Mouse (Mus musculus) frontal cortex, postnatal 36 days (tissue): ENCODE data around the gene Dpp10.
A peak's percentile ranks its signal among the peaks of the same experiment; 100 is the strongest.

Source experiments
- DNase-seq, 2 experiments: peaks; one replicate each; pipeline ENCODE4 v3.0.0; 2022; ENCODE audit warnings: low spot score in 2 of 2

Dpp10 gene

GRCm38 (mm10) chr1:124044925-124045640 is at the start of gene Dpp10:
Dpp10 (minus strand) TSS chr1:124045559.
- peak in 1 of 2 experiments; percentile 41 for DNase-seq

- no peak for DNase-seq
Measured at GRCm38 (mm10) chr1:124048544-124048943, 3.2 kb upstream of the Dpp10 start.

- DNase-seq = peak; percentile 67 to 69
Measured at GRCm38 (mm10) chr1:124045761-124046300, 472 bp upstream of the Dpp10 start.

DNA sequence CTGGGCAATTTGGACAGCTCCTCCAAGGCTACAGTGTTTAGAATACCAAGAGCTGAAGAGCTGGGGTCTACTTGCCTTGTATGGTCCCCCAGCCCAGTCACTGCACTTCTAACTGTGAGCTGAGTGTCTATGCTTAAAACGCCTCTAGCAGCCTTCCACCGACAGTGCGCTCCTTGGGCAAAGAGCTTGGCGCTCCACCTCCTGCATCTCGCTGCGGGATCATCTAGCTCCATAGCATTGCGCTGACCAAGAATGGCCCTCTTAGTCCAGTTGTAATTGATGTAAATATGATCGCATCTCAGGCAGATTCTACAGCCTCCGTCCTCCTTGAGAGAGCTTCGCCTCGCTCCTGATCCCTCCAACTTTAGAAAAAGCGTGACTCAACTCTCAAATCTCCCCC is 1.2 kb downstream of the Dpp10 start:
- peak in 1 of 2 experiments; percentile 33 for DNase-seq

- DNase-seq = no peak
Measured at GRCm38 (mm10) chr1:124043421-124043820, 1.9 kb downstream of the Dpp10 start.

- peak in 1 of 2 experiments; percentile 64 for DNase-seq
Measured at GRCm38 (mm10) chr1:124041559-124041958, 3.8 kb downstream of the Dpp10 start.

- no peak for DNase-seq
Measured at GRCm38 (mm10) chr1:124035306-124035990, 9.9 kb downstream of the Dpp10 start.

GRCm38 (mm10) chr1:124032677-124033076 is 12.7 kb downstream of the Dpp10 start:
- no peak for DNase-seq

GRCm38 (mm10) chr1:124031968-124032367 is 13.4 kb downstream of the Dpp10 start:
- no peak for DNase-seq

DNA sequence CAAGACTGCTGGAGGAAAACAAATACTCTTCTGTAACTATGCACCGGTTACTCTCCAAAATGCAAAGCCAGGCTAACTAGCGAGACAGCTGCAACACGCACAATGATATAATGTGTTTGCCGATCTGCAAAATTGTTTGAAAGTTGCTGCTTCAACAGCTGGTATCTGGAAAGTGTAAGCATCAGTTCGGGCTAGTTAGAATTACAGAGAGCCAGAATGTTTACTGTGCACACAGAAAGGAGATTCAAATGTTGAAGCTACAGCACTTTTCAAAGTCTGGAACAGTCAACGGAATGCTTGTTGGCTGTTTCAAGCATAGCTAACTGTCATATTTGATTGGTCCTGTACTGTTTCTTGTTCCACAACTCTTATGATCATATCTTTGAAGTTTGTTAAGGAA is 42.6 kb downstream of the Dpp10 start:
- DNase-seq = no peak

DNA sequence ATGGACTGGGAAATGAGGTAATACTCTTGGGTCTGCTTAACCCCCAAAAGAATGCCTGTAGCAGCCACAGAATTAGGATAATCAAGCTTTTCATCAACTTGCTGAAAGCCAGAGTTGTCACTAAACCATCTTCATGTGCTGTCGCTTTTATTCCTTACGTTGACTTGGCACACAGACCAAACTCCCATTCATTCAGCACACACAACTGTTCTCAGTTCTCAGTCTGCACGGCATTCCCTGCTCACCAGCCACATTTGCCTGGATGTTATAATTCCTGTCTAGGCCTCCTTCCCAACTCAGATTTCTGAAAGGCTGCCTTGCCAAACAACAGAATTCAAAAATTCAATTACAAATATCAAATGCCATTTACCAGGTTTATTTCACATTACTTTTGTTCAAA is 49.6 kb downstream of the Dpp10 start:
- peak in 1 of 2 experiments; percentile 14 for DNase-seq

- DNase-seq = no peak
Measured at GRCm38 (mm10) chr1:123985324-123986024, 59.9 kb downstream of the Dpp10 start.

DNA sequence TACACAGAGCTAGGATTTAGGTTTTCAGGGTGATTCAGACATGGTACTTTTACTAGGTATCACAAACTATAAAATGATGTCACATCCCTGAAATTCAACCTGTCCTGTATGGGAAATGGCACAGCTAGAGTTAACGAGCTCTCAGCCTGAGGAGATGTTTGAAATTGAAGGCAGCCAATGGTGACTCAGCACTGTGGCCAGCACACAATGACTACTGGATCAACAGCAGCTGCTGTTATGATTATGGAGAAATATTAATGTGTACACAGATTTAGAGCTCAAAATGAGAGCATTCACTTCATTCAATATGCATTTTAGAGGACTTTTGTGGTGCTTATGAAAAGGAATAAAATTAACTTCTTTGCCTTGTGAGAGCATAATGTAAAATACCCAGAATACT is 66.8 kb downstream of the Dpp10 start:
- no peak for DNase-seq

- no peak for DNase-seq
Measured at GRCm38 (mm10) chr1:123974621-123975020, 70.7 kb downstream of the Dpp10 start.

DNA sequence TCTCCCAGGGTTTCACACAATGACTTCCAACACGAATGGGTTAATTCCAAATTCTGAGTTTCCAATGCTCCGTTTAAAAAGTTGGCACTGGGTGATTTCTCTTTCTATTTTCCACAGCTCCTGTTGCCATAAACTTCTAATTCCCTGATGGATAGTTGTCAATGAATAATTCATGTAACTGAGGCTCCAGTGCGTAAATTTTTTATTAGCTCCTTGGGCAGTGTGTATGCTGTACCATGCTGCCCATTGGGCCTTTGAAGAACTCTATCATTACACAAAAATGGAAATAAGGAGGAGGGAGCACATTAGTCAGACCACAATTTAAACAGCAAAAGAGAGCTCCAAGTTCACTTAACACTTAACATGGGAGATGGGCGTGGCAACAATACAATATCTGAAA is 99.2 kb downstream of the Dpp10 start:
- no peak for DNase-seq

GRCm38 (mm10) chr1:123940826-123941225 is 104.5 kb downstream of the Dpp10 start:
- no peak for DNase-seq

- no peak for DNase-seq
Measured at GRCm38 (mm10) chr1:123933812-123934727, 111.3 kb downstream of the Dpp10 start.

GRCm38 (mm10) chr1:123928003-123928370 is 117.4 kb downstream of the Dpp10 start:
- no peak for DNase-seq

GRCm38 (mm10) chr1:123927278-123928002 is 117.9 kb downstream of the Dpp10 start:
- DNase-seq = no peak

- no peak for DNase-seq
Measured at GRCm38 (mm10) chr1:123924905-123925304, 120.5 kb downstream of the Dpp10 start.

DNA sequence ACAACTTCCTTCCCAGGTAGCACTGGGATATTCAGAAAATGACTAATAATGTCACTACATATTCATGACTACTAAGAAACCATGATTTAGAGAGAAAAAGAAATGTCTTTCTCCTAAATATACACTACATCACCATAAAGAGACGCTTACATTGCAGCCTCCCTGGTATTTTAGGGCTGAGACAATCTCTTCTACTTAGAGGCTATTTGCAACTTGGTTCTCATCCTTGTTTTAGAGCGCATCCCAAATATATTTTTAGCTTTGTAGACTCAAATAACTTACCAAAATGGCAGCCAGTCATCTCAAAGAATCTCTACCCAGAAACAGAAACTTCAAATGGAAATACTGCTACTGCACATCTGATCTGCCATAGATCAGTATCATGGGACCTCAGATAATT is 121.5 kb downstream of the Dpp10 start:
- DNase-seq = no peak
